Mouse (Mus musculus): ENCODE results near the gene Prkcq. TPM values are rescaled to one million over a fixed set of nuclear protein-coding genes. Genes with fewer than 3 reads are reported as not detected.

The Prkcq gene
- polyA plus RNA-seq (2014; fragmentation: Illumina TruSeq; extraction: RNeasy Lipid Tissue Mini Kit (QIAGEN cat#74804); ENCODE audit: low read depth, low replicate concordance): 2.7 TPM

GRCm38 (mm10) chr2:11171754-11172501 lies at the start of gene Prkcq:
Gene Prkcq, plus strand, starts transcription at chr2:11172108.

Measured in heart, adult 10 weeks (tissue).